Mouse (Mus musculus): Measurements from ENCODE around the gene Wiz.

- TF ChIP-seq POLR2AphosphoS2 (IDR thresholded peaks at IDR 0.05; ENCODE audit: insufficient read length, low read depth) (no peak), MYOD1 (IDR thresholded peaks at IDR 0.05; ENCODE audit: control insufficient read depth in 1 of 3, insufficient read length in 2 of 3, low read depth in 2 of 3) (no peak), TCF12 (IDR thresholded peaks at IDR 0.05; ENCODE audit: insufficient read depth, poor library complexity, severe bottlenecking) (no peak), MYOG (IDR thresholded peaks at IDR 0.05; ENCODE audit: control insufficient read depth in 1 of 3, insufficient read depth in 1 of 3, insufficient read length in 2 of 3, low read depth in 2 of 3) (no peak), MAX (IDR thresholded peaks at IDR 0.05; ENCODE audit: low read depth) (no peak)
Measured at GRCm38 (mm10) chr17:32321390-32321734, 67.9 kb downstream of the Wiz start.

All from myocyte (in vitro differentiated cells).